Comparison of ENCODE assay signal across 12 mouse cellular contexts in genomic region chr1:158364461-158364860, GRCm38 (mm10). TPM values are rescaled to one million over a fixed set of nuclear protein-coding genes. Genes with fewer than 3 reads are reported as not detected.
DNase-seq lines count a peak whose midpoint lies in the region; ATAC-seq lines count a peak whose summit lies in the region.
"Had no signal": no experiment of that assay in that cellular context is flagged by ENCODE, and none has a peak within 500 bp of the region (broad histone marks: within the 10 kb centered on the region; RNA-seq: fewer than 3 reads in every experiment).

No protein-coding gene starts in this region.

- no peak for ATAC-seq in embryonic facial prominence, embryonic 12.5 days (ENCODE audit: insufficient number of reproducible peaks, insufficient read depth, low FRiP score, low TSS enrichment)
- ATAC-seq in hindbrain, embryonic 13.5 days (ENCODE audit: low FRiP score) = peak; percentile 55
- peak; percentile 59; the same call in 1 of the 2 replicates for ATAC-seq in neural tube, embryonic 12.5 days (ENCODE audit: low FRiP score, low read depth)

- H3K9ac ChIP-seq in embryonic facial prominence, embryonic 12.5 days = no peak overlapping the region
- H3K9ac ChIP-seq in hindbrain, embryonic 13.5 days = peak overlapping the region; percentile 98
- no peak overlapping the region for H3K9ac ChIP-seq in neural tube, embryonic 12.5 days
- H3K9ac ChIP-seq: limb, embryonic 15.5 days had no signal

- no peak overlapping the region for H3K27ac ChIP-seq in embryonic facial prominence, embryonic 12.5 days
- H3K27ac ChIP-seq in hindbrain, embryonic 13.5 days = peak overlapping the region; percentile 35
- H3K27ac ChIP-seq in neural tube, embryonic 12.5 days = no peak overlapping the region
- H3K27ac ChIP-seq: limb, embryonic 15.5 days had no signal

- peak overlapping the region; percentile 14; the same call in 1 of the 2 replicates for H3K4me2 ChIP-seq in embryonic facial prominence, embryonic 12.5 days (replicated peaks)
- peak overlapping the region; percentile 90 for H3K4me2 ChIP-seq in hindbrain, embryonic 13.5 days
- H3K4me2 ChIP-seq in neural tube, embryonic 12.5 days (replicated peaks) = peak overlapping the region; percentile 73
- H3K4me2 ChIP-seq: limb, embryonic 15.5 days had no signal

- WGBS in embryonic facial prominence, embryonic 12.5 days = 57% methylated on average over 1 of the region's 1 CpGs
- WGBS in hindbrain, embryonic 13.5 days = 25% methylated on average over 1 of the region's 1 CpGs
- WGBS in neural tube, embryonic 12.5 days = 22% methylated on average over 1 of the region's 1 CpGs

- H3K4me1 ChIP-seq in embryonic facial prominence, embryonic 12.5 days = peaks cover 12% of the 10 kb centered on the region
- H3K4me1 ChIP-seq in hindbrain, embryonic 13.5 days (replicated peaks) = peaks cover 47% of the 10 kb centered on the region
- H3K4me1 ChIP-seq in neural tube, embryonic 12.5 days = peaks cover 22% of the 10 kb centered on the region

- H3K36me3 ChIP-seq in embryonic facial prominence, embryonic 12.5 days = no peaks in the 10 kb centered on the region
- peaks cover 7% of the 10 kb centered on the region for H3K36me3 ChIP-seq in hindbrain, embryonic 13.5 days
- H3K36me3 ChIP-seq in neural tube, embryonic 12.5 days = no peaks in the 10 kb centered on the region
- H3K36me3 ChIP-seq: G1E; limb, embryonic 15.5 days had no signal

- H3K4me3 ChIP-seq in embryonic facial prominence, embryonic 12.5 days = no peak overlapping the region
- H3K4me3 ChIP-seq in hindbrain, embryonic 13.5 days = peak overlapping the region; percentile 72
- peak overlapping the region; percentile 56 for H3K4me3 ChIP-seq in neural tube, embryonic 12.5 days
- H3K4me3 ChIP-seq: limb, embryonic 15.5 days had no signal

- peak; percentile 50 for DNase-seq in embryo, embryonic 10 days (ENCODE audit: low spot score)
- no peak for DNase-seq in embryo, embryonic 9.5 days (ENCODE audit: extremely low spot score)
- DNase-seq in kidney, postnatal 36 days = no peak
- no peak for DNase-seq in urinary bladder, postnatal 4 days (ENCODE audit: low spot score in 2 of 2)
- DNase-seq in spleen, adult 18-20 months = no peak
- DNase-seq: cerebellum, adult 9-10 months; lung, postnatal 36 days had no signal

- H3K27me3 ChIP-seq in embryonic facial prominence, embryonic 12.5 days = peaks cover 3% of the 10 kb centered on the region; the same call in 1 of the 2 replicates
- H3K27me3 ChIP-seq in hindbrain, embryonic 13.5 days = 0 out of 2 replicates have a peak, but pooled peaks cover 5% of the 10 kb centered on the region
- H3K27me3 ChIP-seq in neural tube, embryonic 12.5 days (replicated peaks) = no peaks in the 10 kb centered on the region

- no peaks in the 10 kb centered on the region for H3K9me3 ChIP-seq in embryonic facial prominence, embryonic 12.5 days
- no peaks in the 10 kb centered on the region for H3K9me3 ChIP-seq in hindbrain, embryonic 13.5 days
- H3K9me3 ChIP-seq in neural tube, embryonic 12.5 days = no peaks in the 10 kb centered on the region
- H3K9me3 ChIP-seq: limb, embryonic 15.5 days had no signal

RNA-seq across cellular contexts. Expression of gene Astn1, which starts 2.4 kb away (rescaled TPM):
- 8.1 and 8.2 TPM in 2 replicates for polyA plus RNA-seq in embryonic facial prominence, embryonic 12.5 days (2016; fragmentation: Nextera tagmentation; extraction: Ambion mirVana)
- polyA plus RNA-seq in hindbrain, embryonic 13.5 days (2015; fragmentation: Nextera tagmentation; extraction: Ambion mirVana) = 32.0 and 32.8 TPM in 2 replicates
- 16.4 and 19.5 TPM in 2 replicates for polyA plus RNA-seq in neural tube, embryonic 12.5 days (2016; fragmentation: Nextera tagmentation; extraction: Ambion mirVana)

RNA-seq across cellular contexts. Expression of gene Brinp2, which starts 8.3 kb away (rescaled TPM):
- 0.97 and 1.1 TPM in 2 replicates for polyA plus RNA-seq in embryonic facial prominence, embryonic 12.5 days (2016; fragmentation: Nextera tagmentation; extraction: Ambion mirVana)
- 19.7 and 20.6 TPM in 2 replicates for polyA plus RNA-seq in hindbrain, embryonic 13.5 days (2015; fragmentation: Nextera tagmentation; extraction: Ambion mirVana)
- 6.1 and 7.1 TPM in 2 replicates for polyA plus RNA-seq in neural tube, embryonic 12.5 days (2016; fragmentation: Nextera tagmentation; extraction: Ambion mirVana)
- polyA plus RNA-seq: G1E had no signal

Comparison
In these comparisons a context has a peak if more than half of its experiments do, and no peak if none do; other contexts are left out.
1. H3K4me2 ChIP-seq: peak in every context shown above with its lines; median percentile 90 in hindbrain, embryonic 13.5 days; 73 in neural tube, embryonic 12.5 days; 14 in embryonic facial prominence, embryonic 12.5 days.